Mouse (Mus musculus) CD8-positive naive resting alpha-beta T cell, adult 2 months (primary cell): Measurements from ENCODE around the gene Zfp97.
"Not testable (repeated sequence)": the region's sequence is repeated elsewhere in the genome, so short reads cannot be mapped to it uniquely, and the experiment has no call there.

Experiments
- DNase-seq, 2 experiments: peaks; one replicate each; pipeline ENCODE4 v3.0.0; 2022; ENCODE audit warnings: low read depth in 2 of 2, low spot score in 2 of 2

The Zfp97 gene

DNA sequence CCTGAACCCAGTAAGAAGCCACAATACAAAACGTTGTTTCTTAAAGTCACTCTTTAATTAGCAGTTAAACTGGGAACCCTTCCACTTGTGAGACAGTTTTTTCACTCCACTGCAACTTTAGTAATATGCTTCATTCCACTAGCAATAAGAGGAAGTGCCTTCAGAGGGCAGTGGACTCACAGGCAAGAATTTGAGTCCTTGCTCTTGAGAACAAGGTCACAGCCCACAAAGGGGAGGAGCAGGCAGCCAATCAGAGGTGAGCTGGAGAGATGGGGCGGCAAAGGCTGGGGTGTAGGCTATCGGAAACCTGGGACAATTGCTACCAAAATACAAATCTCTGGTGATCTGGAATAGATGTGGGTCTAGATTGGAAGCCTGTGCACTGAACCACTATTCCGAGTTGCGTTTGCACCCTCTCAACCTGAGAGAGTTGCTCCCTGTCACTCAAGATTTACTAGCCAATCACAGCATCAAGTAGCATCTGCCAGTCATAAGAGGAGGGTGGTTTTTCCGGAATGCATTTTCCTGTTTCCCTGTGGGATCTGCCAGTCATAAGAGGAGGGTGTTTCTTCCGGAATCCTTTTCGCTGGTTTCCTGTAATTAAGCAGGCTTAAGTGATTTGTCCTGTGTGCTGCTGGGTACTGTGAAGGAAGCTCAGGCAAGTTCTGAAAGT lies at the start of gene Zfp97:
Gene Zfp97 (plus strand): TSS at position 586 of the 673 bp plus-strand sequence.
- not testable (repeated sequence) for DNase-seq

DNA sequence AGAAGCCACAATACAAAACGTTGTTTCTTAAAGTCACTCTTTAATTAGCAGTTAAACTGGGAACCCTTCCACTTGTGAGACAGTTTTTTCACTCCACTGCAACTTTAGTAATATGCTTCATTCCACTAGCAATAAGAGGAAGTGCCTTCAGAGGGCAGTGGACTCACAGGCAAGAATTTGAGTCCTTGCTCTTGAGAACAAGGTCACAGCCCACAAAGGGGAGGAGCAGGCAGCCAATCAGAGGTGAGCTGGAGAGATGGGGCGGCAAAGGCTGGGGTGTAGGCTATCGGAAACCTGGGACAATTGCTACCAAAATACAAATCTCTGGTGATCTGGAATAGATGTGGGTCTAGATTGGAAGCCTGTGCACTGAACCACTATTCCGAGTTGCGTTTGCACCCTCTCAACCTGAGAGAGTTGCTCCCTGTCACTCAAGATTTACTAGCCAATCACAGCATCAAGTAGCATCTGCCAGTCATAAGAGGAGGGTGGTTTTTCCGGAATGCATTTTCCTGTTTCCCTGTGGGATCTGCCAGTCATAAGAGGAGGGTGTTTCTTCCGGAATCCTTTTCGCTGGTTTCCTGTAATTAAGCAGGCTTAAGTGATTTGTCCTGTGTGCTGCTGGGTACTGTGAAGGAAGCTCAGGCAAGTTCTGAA lies 57.7 kb downstream of the Zfp97 start:
- not testable (repeated sequence) for DNase-seq

DNA sequence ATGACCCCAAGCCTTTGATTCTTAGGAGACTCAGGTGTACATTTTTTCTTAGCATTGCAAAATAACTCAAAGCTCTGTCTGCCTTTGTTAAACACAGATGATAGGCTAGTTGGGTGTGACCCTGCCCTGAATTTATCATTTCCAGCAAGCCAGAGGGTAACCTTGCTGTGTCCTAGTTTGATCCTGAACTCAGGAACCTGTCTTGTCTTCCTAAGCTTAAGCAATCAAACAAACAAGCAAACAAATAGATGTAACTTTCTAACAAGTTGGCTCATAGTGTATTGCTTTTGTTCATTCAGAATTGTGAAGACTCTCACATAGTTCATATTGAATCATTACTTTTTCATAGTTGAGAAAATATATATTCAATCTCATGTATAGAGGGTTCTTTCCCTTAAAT lies 73.5 kb downstream of the Zfp97 start:
- DNase-seq, result not testable (repeated sequence)

DNA sequence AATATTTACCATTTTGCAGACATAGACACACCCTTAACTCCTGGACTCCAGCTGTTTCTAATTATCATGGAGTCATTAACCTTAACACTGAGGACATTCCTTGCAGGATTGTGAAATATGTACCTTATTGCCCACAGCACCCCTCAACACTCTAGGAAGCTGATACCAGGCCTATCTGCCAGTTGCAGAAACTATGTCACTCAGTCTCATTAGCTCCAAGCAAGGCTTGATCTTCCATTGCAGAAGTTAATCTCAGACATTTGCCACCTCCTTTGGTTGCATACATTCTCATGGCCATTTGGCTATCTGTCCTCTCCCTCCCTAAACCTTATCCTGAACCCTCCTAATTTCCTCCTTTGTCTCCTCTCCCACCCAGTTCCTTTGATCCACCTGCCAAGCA lies 74.0 kb downstream of the Zfp97 start:
- no peak for DNase-seq

DNA sequence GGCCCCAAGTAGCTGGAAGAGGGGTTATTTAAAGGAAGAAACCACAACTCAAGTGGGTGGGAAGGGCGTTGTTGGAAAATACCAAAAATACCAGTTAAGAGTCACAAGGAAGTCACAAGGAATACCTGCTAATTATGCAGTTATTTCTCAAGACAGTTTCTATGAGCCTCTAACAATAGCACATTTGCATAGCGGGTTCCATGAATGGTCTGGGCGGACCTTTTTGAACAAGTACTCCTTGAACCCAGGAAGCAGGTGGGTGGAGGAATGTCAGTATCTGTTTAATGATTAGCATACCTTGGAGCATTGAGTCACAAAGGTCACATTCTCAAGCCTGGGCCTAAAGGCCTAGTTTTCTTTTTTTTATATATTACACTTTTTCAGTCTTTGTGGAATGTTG lies 74.9 kb downstream of the Zfp97 start:
- DNase-seq, result not testable (repeated sequence)
